Mouse (Mus musculus) left cerebral cortex, adult 2 months (tissue): ENCODE results near the gene Dync1i2. TPM values are rescaled to one million over a fixed set of nuclear protein-coding genes. Genes with fewer than 3 reads are reported as not detected.

ENCODE experiments used
- DNase-seq, 2 experiments: peaks; one replicate each; pipeline ENCODE4 v3.0.0; 2021 to 2022; ENCODE audit warnings: low spot score in 2 of 2, mixed read lengths in 1 of 2; ENCODE audit errors: extremely low spot score in 1 of 2
- H3K27ac ChIP-seq: fragments of 200-600 bp; 2 replicates; pipeline ENCODE4 v1.8.1; 2022
- H3K4me3 ChIP-seq: fragments of 200-600 bp; 2 replicates; pipeline ENCODE4 v1.8.1; 2022
- CTCF ChIP-seq: fragments of 200-600 bp; IDR thresholded peaks from 2 replicates; pipeline ENCODE4 v1.8.1; 2022; ENCODE audit warnings: antibody characterized with exemption, mild to moderate bottlenecking, moderate library complexity
- intact Hi-C: fragments of 180-260 bp; cut with DNase I; formaldehyde crosslinking; loops from one replicate; pipeline ENCODE4 v1.15.1; 2025
- long read RNA-seq, 2 experiments: library from polyadenylated mRNA; stranded (forward); transcript quantifications; one replicate each; pipeline ENCODE4 v2.0.0; 2021; ENCODE audit warnings: borderline mapping rate in 2 of 2
- total RNA-seq, 2 experiments: library from RNA; stranded (reverse); gene quantifications; 2 replicates each; pipeline ENCODE4 v1.2.3; 2021

The Dync1i2 gene
- 100 to 1,000 TPM; 129 to 136 TPM for total RNA-seq
- long read RNA-seq, experiment 1, transcript Dync1i2-201 (16 exons, 2,631 nt) = minor isoform, 5 of 55 reads
- long read RNA-seq, experiment 1, transcript Dync1i2-202 (17 exons, 2,097 nt) = major isoform, 22 of 55 reads
- long read RNA-seq, experiment 1, transcript Dync1i2-207 (17 exons, 2,585 nt) = minor isoform, 10 of 55 reads
- long read RNA-seq, experiment 1, partial matches to known transcripts = 6 of 55 reads
- long read RNA-seq, experiment 1, other reads (novel, unspliced or antisense) = 10 of 55 reads
- long read RNA-seq, experiment 2, transcript Dync1i2-202 (17 exons, 2,097 nt) = minor isoform, 10 of 60 reads
- long read RNA-seq, experiment 2, transcript Dync1i2-201 (16 exons, 2,631 nt) = major isoform, 16 of 60 reads
- long read RNA-seq, experiment 2, transcript Dync1i2-204 (16 exons, 2,466 nt) = minor isoform, 10 of 60 reads
- long read RNA-seq, experiment 2, partial matches to known transcripts = 13 of 60 reads
- long read RNA-seq, experiment 2, other reads (novel, unspliced or antisense) = 6 of 60 reads

GRCm38 (mm10) chr2:71211591-71212359 is at the start of gene Dync1i2:
Dync1i2 (plus strand) TSS chr2:71211706.
- intact Hi-C loops = loop anchor here (5.0 kb wide), 1 partner anchor 54 kb away; no protein-coding TSS in a partner anchor
- no peak for TF ChIP-seq CTCF
- Histone ChIP-seq H3K27ac (peak within 1 kb of the TSS; percentile 90), H3K4me3 (peak within 1 kb of the TSS; percentile 87)
- DNase-seq = peak; percentile 87 to 91

GRCm38 (mm10) chr2:71162831-71163621 is 48.5 kb upstream of the Dync1i2 start:
- intact Hi-C loops = no loop called here
- no peak for DNase-seq
- no peak for TF ChIP-seq CTCF
- H3K27ac ChIP-seq = no peak overlapping the region
- H3K4me3 ChIP-seq = no peak overlapping the region

DNA sequence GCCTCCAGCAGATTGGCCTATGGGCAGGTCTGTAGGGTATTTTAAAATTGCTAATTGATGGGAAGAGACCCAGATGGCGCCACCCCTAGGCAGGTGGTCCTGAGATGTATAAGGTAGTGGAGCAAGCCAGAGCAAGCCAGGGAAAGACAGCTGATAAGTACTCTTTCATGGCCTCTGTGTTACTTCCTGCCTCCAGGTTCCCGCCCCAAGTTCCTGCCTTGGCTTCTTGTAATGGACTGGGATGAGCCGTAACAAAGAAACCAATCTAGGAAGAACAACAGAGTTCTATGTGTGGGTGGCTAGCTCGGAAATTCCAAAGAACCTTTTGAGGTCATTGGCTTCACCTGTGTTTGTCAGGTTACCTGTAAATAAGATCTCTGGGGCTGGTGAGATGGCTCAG is 44.3 kb upstream of the Dync1i2 start:
- DNase-seq = no peak
- no peak overlapping the region for H3K4me3 ChIP-seq
- intact Hi-C loops = no loop called here
- no peak for TF ChIP-seq CTCF
- H3K27ac ChIP-seq = no peak overlapping the region

GRCm38 (mm10) chr2:71168461-71169021 is 43.0 kb upstream of the Dync1i2 start:
- no peak for DNase-seq
- no peak overlapping the region for H3K27ac ChIP-seq
- TF ChIP-seq CTCF = no peak
- H3K4me3 ChIP-seq = no peak overlapping the region
- intact Hi-C loops = no loop called here

- no peak overlapping the region for H3K4me3 ChIP-seq
- no peak for TF ChIP-seq CTCF
- DNase-seq = no peak
- no peak overlapping the region for H3K27ac ChIP-seq
- intact Hi-C loops = no loop called here
Observed at GRCm38 (mm10) chr2:71173031-71173430, 38.5 kb upstream of the Dync1i2 start.

GRCm38 (mm10) chr2:71176329-71177249 is 34.9 kb upstream of the Dync1i2 start:
- no peak overlapping the region for H3K4me3 ChIP-seq
- TF ChIP-seq CTCF = no peak
- intact Hi-C loops = no loop called here
- DNase-seq = no peak
- H3K27ac ChIP-seq = no peak overlapping the region

- intact Hi-C loops = no loop called here
- no peak overlapping the region for H3K27ac ChIP-seq
- no peak overlapping the region for H3K4me3 ChIP-seq
- no peak for TF ChIP-seq CTCF
- DNase-seq = no peak
Observed at GRCm38 (mm10) chr2:71177250-71177615, 34.3 kb upstream of the Dync1i2 start.

DNA sequence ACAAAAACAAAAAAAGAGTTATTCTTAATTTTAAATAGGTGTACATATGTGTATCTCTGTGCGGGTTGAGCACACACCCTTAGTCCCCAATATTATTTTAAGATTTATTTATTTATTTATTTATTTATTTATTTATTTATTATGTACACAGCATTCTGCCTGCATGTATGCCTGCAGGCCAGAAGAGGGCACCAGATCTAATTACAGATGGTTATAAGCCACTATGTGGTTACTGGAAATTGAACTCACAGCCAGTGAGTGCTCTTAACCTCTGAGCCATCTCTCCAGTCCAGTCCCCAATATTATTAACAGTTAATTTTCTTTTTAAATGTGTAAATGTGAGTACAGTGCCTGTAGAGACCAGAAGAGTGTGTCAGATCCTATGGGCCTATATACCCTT is 33.7 kb upstream of the Dync1i2 start:
- DNase-seq = no peak
- intact Hi-C loops = no loop called here
- peak; percentile 18 for TF ChIP-seq CTCF
- Histone ChIP-seq H3K27ac (no peak overlapping the region), H3K4me3 (no peak overlapping the region)

DNA sequence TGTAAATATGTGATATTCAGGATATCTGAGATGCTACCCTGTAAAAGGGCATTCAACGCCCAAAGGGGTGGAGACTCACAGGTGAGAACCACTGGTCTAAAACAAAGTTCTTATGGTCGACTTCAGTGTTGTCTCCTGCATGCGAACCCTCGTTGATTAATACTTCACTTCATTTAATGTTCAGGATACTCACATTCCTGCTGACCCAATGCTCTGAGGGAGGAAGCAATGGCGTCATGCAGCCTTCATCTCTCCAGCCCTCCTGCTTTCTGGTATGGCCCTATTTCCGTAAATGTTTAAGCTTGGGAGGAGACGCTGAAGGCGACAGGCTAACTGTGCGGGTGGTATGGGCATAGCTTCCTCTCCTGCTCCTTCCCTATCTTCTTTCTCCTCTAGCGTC is 31.8 kb upstream of the Dync1i2 start:
- Histone ChIP-seq H3K4me3 (no peak overlapping the region), H3K27ac (no peak overlapping the region)
- intact Hi-C loops = no loop called here
- TF ChIP-seq CTCF = no peak
- DNase-seq = no peak

GRCm38 (mm10) chr2:71180566-71181217 is 30.8 kb upstream of the Dync1i2 start:
- no peak for DNase-seq
- intact Hi-C loops = no loop called here
- no peak overlapping the region for H3K4me3 ChIP-seq
- no peak for TF ChIP-seq CTCF
- H3K27ac ChIP-seq = no peak overlapping the region
